Mouse (Mus musculus) thymus, postnatal 10 days (tissue): ENCODE data around the gene Gm43720.

Experiments
- DNase-seq, 2 experiments: peaks; one replicate each; pipeline ENCODE4 v3.0.0; 2021; ENCODE audit warnings: low spot score in 2 of 2

The Gm43720 gene

GRCm38 (mm10) chr5:138262001-138262400, 17.8 kb downstream of the Gm43720 start:
- no peak for DNase-seq

GRCm38 (mm10) chr5:138260834-138261233, 18.9 kb downstream of the Gm43720 start:
- DNase-seq, result no peak

- DNase-seq, result no peak
These were observed 19.7 kb downstream of the Gm43720 start for GRCm38 (mm10) chr5:138260051-138260450.

- no peak for DNase-seq
These were observed 20.8 kb downstream of the Gm43720 start for GRCm38 (mm10) chr5:138258993-138259392.

- no peak for DNase-seq
These were observed 21.2 kb downstream of the Gm43720 start for GRCm38 (mm10) chr5:138258542-138258941.

- DNase-seq, result no peak
These were observed 21.7 kb downstream of the Gm43720 start for GRCm38 (mm10) chr5:138258078-138258477.

GRCm38 (mm10) chr5:138257585-138257978, 22.2 kb downstream of the Gm43720 start:
- DNase-seq, result no peak

- no peak for DNase-seq
These were observed 22.7 kb downstream of the Gm43720 start for GRCm38 (mm10) chr5:138256966-138257584.

- DNase-seq, result no peak
These were observed 23.7 kb downstream of the Gm43720 start for GRCm38 (mm10) chr5:138256094-138256467.

GRCm38 (mm10) chr5:138255353-138256093, 24.2 kb downstream of the Gm43720 start, which contains the start of gene Lamtor4:
TSS of gene Lamtor4 (plus strand) at chr5:138255482.
- peak; percentile 87 to 88 for DNase-seq

GRCm38 (mm10) chr5:138253061-138253460, 26.7 kb downstream of the Gm43720 start:
- no peak for DNase-seq

- DNase-seq, result no peak
These were observed 28.6 kb downstream of the Gm43720 start for GRCm38 (mm10) chr5:138251144-138251543.

- no peak for DNase-seq
These were observed 38.2 kb downstream of the Gm43720 start for GRCm38 (mm10) chr5:138241511-138241910.

- no peak for DNase-seq
These were observed 45.5 kb downstream of the Gm43720 start for GRCm38 (mm10) chr5:138234224-138234623.

- DNase-seq, result no peak
These were observed 46.0 kb downstream of the Gm43720 start for GRCm38 (mm10) chr5:138233778-138234177.

- DNase-seq, result no peak
These were observed 50.2 kb downstream of the Gm43720 start for GRCm38 (mm10) chr5:138229511-138229910.

GRCm38 (mm10) chr5:138228026-138228425, 51.7 kb downstream of the Gm43720 start:
- DNase-seq, result peak in 1 of 2 experiments; percentile 52

GRCm38 (mm10) chr5:138227367-138227766, 52.4 kb downstream of the Gm43720 start:
- DNase-seq, result no peak

GRCm38 (mm10) chr5:138226491-138226890, 53.3 kb downstream of the Gm43720 start:
- no peak for DNase-seq

GRCm38 (mm10) chr5:138225700-138226099, 54.1 kb downstream of the Gm43720 start, which contains the start of gene Nxpe5:
TSS of gene Nxpe5 (plus strand) at chr5:138225898.
- no peak for DNase-seq

GRCm38 (mm10) chr5:138223287-138223686, 56.5 kb downstream of the Gm43720 start:
- DNase-seq, result no peak

- DNase-seq, result peak; percentile 44 to 87
These were observed 57.6 kb downstream of the Gm43720 start for GRCm38 (mm10) chr5:138222111-138222510.

GRCm38 (mm10) chr5:138219864-138220263, 59.9 kb downstream of the Gm43720 start:
- DNase-seq, result no peak
